Mouse (Mus musculus) heart, embryonic 14.5 days (tissue): ENCODE results near the gene Cabp1. TPM values are rescaled to one million over a fixed set of nuclear protein-coding genes. Genes with fewer than 3 reads are reported as not detected.

Experiments
- ATAC-seq: fragments of 200-750 bp; cut with Nextera tagmentation; 2 replicates; pipeline ENCODE4 v1.8.0; 2017; ENCODE audit warnings: low read depth, moderate TSS enrichment; ENCODE audit not compliant: insufficient number of reproducible peaks, insufficient read depth, low FRiP score
- H3K27ac ChIP-seq, 2 experiments: fragments of 200-500 bp in 1 of 2; fragments of 300-500 bp in 1 of 2; sonication (generic) in 1 of 2; replicated peaks in 1 of 2; 2 replicates each; pipeline ENCODE4 v1.5.1; 2012 to 2014; ENCODE audit warnings: low read depth in 2 of 2, low read length in 2 of 2, control low read depth in 1 of 2, mild to moderate bottlenecking in 1 of 2, mixed read lengths in 1 of 2; ENCODE audit not compliant: control insufficient read depth in 1 of 2, insufficient read depth in 1 of 2
- H3K27me3 ChIP-seq: fragments of 300-500 bp; sonication (generic); 2 replicates; pipeline ENCODE4 v1.6.1; 2014; ENCODE audit warnings: mild to moderate bottlenecking, low read length, control low read depth; ENCODE audit not compliant: control insufficient read depth, insufficient read depth
- H3K36me3 ChIP-seq: fragments of 300-500 bp; sonication (generic); 2 replicates; pipeline ENCODE4 v1.6.1; 2014; ENCODE audit warnings: mild to moderate bottlenecking, control low read depth, low read length, mixed read lengths; ENCODE audit not compliant: control insufficient read depth, insufficient read depth
- H3K4me1 ChIP-seq, 2 experiments: fragments of 200-500 bp in 1 of 2; fragments of 300-500 bp in 1 of 2; sonication (generic) in 1 of 2; 2 replicates each; pipeline ENCODE4 v1.6.1; 2012 to 2014; ENCODE audit warnings: low read length in 2 of 2, control low read depth in 1 of 2, mixed read lengths in 1 of 2; ENCODE audit not compliant: control insufficient read depth in 2 of 2, insufficient read depth in 2 of 2
- H3K4me2 ChIP-seq: fragments of 300-500 bp; sonication (generic); 2 replicates; pipeline ENCODE4 v1.6.1; 2014; ENCODE audit warnings: mild to moderate bottlenecking, low read length
- H3K4me3 ChIP-seq, 2 experiments: fragments of 200-500 bp in 1 of 2; fragments of 300-500 bp in 1 of 2; sonication (generic) in 1 of 2; 2 replicates each; pipeline ENCODE4 v1.5.1; 2012 to 2014; ENCODE audit warnings: low read length in 2 of 2, mild to moderate bottlenecking in 2 of 2, control low read depth in 1 of 2, low read depth in 1 of 2, moderate library complexity in 1 of 2; ENCODE audit not compliant: control insufficient read depth in 1 of 2, insufficient read depth in 1 of 2
- H3K9ac ChIP-seq: fragments of 300-500 bp; sonication (generic); 2 replicates; pipeline ENCODE4 v1.6.1; 2014; ENCODE audit warnings: mild to moderate bottlenecking, low read length
- H3K9me3 ChIP-seq: fragments of 300-500 bp; sonication (generic); 2 replicates; pipeline ENCODE4 v1.6.1; 2016; ENCODE audit warnings: low read length, control low read depth; ENCODE audit not compliant: control insufficient read depth
- WGBS: fragments of 180-500 bp; shearing (Covaris S2); extraction: QIAGEN DNeasy Blood & Tissue Kit; methylation state at CpG from one replicate; pipeline ENCODE4 v1.1.7; 2014; 5-methylcytosine and 5-hydroxymethylcytosine counted together
- polyA plus RNA-seq: library from polyadenylated mRNA; unstranded; fragments of >200 nt; fragmentation: Nextera tagmentation; extraction: Ambion mirVana; gene quantifications from 2 replicates; pipeline ENCODE4 v1.2.1, GENCODE M21; 2014

Cabp1 gene
- polyA plus RNA-seq, 1 experiment from 2014 or later = 0.77 TPM

DNA sequence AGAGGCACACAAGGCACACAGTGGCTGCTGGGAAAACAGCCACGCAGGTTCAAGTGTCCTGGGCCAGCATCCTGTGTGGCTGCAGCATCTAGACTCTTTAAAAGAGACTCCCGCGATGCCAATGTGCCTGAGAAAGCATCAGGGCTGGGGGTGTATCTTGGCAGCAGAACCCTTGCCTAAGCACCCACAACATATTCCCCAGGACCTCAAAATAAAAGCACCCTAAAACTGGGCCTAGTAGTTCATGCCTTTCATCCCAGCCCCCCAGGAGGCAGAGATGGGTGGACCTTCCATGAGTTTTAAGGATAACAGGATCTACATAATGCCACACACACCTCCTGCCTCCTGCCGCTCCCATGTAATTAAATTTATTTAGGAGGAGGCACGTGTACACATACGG lies 40.3 kb upstream of the Cabp1 start:
- H3K9me3 ChIP-seq = no peaks in the 10 kb centered on the region
- no peak for ATAC-seq
- no peak overlapping the region for H3K4me3 ChIP-seq
- H3K9ac ChIP-seq = no peak overlapping the region
- H3K4me2 ChIP-seq = no peak overlapping the region
- H3K36me3 ChIP-seq = peaks cover 3% of the 10 kb centered on the region; the same call in 1 of the 2 replicates
- H3K27ac ChIP-seq = no peak overlapping the region
- peaks cover 15 to 20% of the 10 kb centered on the region in 2 experiments for H3K4me1 ChIP-seq
- H3K27me3 ChIP-seq = no peaks in the 10 kb centered on the region
- 66% methylated on average over 6 of the region's 6 CpGs for WGBS

DNA sequence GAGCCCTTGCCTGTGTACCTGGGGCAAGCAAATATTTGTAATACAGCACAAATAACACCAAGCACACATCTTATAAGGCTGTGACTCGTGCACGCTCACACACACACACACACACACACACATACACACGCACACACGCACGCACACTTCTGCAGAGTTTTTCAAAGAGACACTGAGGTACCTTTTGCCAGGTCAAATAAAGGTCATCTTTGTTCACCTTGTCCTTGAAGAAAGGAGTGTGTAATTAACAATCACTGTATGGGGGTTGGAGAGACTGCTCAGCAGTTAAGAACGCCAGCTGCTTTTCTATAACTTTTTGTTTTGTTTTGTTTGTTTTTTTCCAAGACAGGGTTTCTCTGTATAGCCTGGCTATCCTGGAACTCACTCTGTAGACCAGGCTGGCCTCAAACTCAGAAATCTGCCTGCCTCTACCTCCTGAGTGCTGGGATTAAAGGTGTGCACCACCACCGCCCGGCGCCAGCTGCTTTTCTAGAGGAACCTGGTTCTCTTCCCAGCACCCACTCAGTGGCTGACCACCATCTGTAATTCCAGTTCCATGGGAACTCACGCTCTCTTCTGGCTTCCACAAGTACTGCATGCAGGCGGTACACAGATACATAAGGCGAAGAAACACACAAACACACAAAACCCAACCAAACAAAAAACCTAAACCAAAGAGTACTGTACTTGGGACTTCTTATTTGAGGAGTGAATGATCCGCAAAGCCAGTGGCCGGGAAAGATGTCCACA lies 39.0 kb upstream of the Cabp1 start:
- no peak overlapping the region for H3K27ac ChIP-seq
- H3K27me3 ChIP-seq = no peaks in the 10 kb centered on the region
- WGBS = 94% methylated on average over 14 of the region's 14 CpGs
- ATAC-seq = no peak
- H3K4me1 ChIP-seq = peaks cover 11 to 12% of the 10 kb centered on the region in 2 experiments
- no peak overlapping the region for H3K9ac ChIP-seq
- no peak overlapping the region for H3K4me2 ChIP-seq
- H3K36me3 ChIP-seq = no peaks in the 10 kb centered on the region
- H3K9me3 ChIP-seq = no peaks in the 10 kb centered on the region
- H3K4me3 ChIP-seq = no peak overlapping the region

DNA sequence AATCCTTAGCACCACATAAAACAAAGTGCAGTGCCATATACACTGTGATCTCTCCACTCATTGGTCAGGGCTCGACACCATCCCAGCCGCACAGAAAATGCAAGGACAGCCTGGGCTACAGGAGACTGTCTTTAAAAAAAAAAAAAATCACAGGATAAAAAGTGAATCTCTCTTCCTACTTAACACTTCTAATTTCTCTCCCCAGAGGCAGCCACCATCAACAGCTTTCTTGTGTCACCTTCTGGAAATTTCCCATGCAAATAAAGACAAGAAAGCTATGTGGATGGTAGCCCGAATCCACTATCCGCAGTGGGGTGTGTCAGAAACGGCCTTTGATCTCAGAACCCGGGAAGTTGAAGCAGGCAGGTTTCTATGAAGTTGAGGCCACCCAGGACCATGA lies 38.3 kb upstream of the Cabp1 start:
- no peak for ATAC-seq
- Histone ChIP-seq H3K9me3 (no peaks in the 10 kb centered on the region), H3K27me3 (no peaks in the 10 kb centered on the region), H3K4me1 (peaks cover 11 to 12% of the 10 kb centered on the region in 2 experiments), H3K36me3 (no peaks in the 10 kb centered on the region), H3K27ac (no peak overlapping the region), H3K9ac (no peak overlapping the region), H3K4me2 (no peak overlapping the region), H3K4me3 (no peak overlapping the region)
- 76% methylated on average over 6 of the region's 6 CpGs for WGBS

DNA sequence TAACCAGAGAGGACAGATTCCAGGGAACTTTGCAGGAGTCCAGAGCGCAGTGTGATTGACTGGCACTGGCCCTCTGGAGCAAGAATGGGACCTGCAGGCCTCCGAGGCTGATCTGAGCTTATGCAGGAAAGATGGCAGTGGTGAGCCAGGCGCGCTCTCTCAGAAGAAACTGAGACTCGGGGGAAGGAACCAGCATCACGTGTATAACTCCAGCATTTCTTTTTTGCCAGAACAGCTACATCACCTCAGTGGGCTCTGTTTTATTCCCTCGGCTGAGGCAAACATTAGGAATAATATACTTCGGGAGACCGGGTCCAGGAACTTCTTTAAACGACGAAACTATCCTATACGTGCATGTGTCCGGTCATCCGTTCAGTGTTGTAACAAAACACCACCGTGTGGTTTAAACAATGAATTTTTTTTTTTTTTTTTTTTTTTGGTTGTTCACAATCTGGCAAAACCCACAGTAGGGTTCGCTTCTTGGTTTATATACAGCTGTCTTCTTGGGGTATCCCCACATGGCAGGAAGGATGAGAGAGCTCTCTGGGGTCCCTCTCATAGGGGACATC lies 37.5 kb upstream of the Cabp1 start:
- 54% methylated on average over 16 of the region's 16 CpGs for whole genome bisulfite sequencing
- H3K9ac ChIP-seq = no peak overlapping the region
- no peaks in the 10 kb centered on the region for H3K36me3 ChIP-seq
- ATAC-seq = no peak
- peak overlapping the region; percentile 14; the same call in 1 of the 2 replicates for H3K4me2 ChIP-seq
- H3K4me1 ChIP-seq = peaks cover 10 to 11% of the 10 kb centered on the region in 2 experiments
- H3K27ac ChIP-seq = no peak overlapping the region
- H3K4me3 ChIP-seq = no peak overlapping the region
- H3K9me3 ChIP-seq = no peaks in the 10 kb centered on the region
- no peaks in the 10 kb centered on the region for H3K27me3 ChIP-seq

DNA sequence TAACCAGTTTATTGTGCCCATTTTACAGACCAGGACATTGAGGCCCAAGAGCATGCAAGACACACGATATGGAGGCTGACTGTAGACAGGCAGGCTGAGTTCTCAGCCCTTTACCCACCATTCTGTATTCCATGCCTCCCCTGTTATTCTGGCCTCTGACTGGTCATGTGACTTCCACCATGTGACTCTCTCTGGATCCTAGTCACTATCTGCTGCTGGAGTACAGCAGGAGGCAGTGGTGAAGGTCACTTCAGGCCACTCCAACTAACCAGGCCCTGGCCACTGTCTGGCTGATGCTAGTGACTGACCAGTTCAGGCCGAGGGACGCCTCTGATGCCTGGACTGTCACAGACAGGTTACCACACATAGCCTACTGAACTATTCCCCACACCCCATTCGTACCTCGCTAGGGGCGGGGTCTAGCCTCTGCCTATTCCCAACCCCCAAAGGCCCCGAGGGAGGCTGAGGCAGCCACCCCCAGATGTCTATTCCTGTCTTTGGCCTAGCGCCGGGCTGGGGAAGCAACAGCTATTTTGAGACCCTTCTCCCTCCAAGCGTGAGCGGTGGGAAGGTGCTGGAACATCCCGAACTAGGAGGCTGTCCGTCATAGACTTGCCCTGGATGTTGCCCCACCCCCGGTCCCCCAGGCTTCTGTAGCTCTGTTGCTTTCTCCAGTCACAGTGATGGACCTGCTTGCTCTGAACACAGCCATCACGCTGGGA lies 36.8 kb upstream of the Cabp1 start:
- H3K4me3 ChIP-seq = no peak overlapping the region
- H3K9ac ChIP-seq = no peak overlapping the region
- H3K27ac ChIP-seq = no peak overlapping the region
- peak overlapping the region; percentile 14 for H3K4me2 ChIP-seq
- WGBS = 33% methylated on average over 15 of the region's 15 CpGs
- H3K4me1 ChIP-seq = peaks cover 10 to 11% of the 10 kb centered on the region in 2 experiments
- H3K9me3 ChIP-seq = no peaks in the 10 kb centered on the region
- no peaks in the 10 kb centered on the region for H3K27me3 ChIP-seq
- ATAC-seq = peak; percentile 51; the same call in 1 of the 2 replicates
- no peaks in the 10 kb centered on the region for H3K36me3 ChIP-seq

DNA sequence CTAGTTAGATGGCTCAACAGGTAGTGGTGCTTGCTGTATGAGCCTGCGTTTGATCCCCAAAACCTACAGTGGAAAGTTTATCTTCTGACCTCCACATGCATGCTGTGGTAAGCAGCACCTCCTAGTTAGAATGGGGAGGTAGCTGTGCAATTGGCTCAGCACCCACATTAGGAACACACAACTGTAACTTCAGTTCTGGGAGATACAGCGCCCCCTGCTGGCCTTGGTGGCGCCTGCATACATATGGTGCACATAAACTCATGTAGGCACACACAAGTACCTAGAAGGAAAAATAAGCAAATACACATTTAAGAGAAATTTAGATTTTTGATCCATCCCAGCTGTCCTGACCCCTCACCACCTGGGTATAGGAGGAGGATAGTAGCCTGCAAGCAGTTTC lies 28.3 kb upstream of the Cabp1 start:
- 73% methylated on average over 3 of the region's 3 CpGs for WGBS
- Histone ChIP-seq H3K27me3 (no peaks in the 10 kb centered on the region), H3K36me3 (no peaks in the 10 kb centered on the region), H3K27ac (no peak overlapping the region), H3K9me3 (peaks cover 4% of the 10 kb centered on the region; the same call in 1 of the 2 replicates), H3K4me1 (peaks cover 4 to 12% of the 10 kb centered on the region in 2 experiments; a peak in 2 of 4 replicates), H3K4me3 (no peak overlapping the region), H3K4me2 (no peak overlapping the region), H3K9ac (no peak overlapping the region)
- no peak for ATAC-seq

DNA sequence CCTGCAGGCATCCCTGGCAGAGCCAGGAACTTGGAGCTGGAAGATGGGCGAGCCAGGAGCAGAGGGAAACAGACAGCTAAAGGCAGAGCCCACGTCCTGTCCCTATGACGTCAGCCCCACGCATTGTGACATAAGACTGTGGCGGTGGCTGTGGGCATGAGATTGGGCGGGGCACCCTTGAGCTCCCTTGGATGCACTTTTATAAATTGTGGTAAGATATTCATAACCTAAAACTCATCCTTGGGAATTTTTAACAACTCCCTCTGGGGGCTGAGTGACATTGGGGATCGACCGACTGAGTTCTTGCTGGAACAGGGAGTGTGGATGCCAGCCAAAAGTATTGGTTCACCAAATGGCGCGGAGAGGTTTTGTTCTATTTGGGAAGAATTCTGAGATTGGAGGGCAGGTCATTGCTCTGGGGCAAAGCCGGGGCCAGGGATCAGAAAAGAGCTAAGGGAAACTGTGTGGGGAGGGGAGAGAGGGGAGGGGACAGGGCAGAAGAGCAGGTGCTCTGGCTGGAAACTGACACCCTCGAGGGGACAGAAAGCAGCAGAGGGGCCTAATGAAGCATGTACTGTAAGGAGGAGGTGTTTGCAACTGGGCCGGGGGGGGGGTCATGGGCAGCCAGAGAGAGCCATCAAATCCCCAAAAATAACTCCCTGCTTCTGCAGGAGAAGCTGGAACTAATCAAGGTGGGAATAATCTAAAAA lies 26.9 kb upstream of the Cabp1 start:
- no peak for ATAC-seq
- Histone ChIP-seq H3K4me1 (peaks cover 4 to 12% of the 10 kb centered on the region in 2 experiments; a peak in 2 of 4 replicates), H3K27ac (no peak overlapping the region), H3K36me3 (no peaks in the 10 kb centered on the region), H3K27me3 (peaks cover 6% of the 10 kb centered on the region), H3K9ac (no peak overlapping the region; the same call in 1 of the 2 replicates), H3K4me2 (no peak overlapping the region), H3K9me3 (peaks cover 4% of the 10 kb centered on the region; the same call in 1 of the 2 replicates), H3K4me3 (no peak overlapping the region)
- WGBS = 35% methylated on average over 13 of the region's 13 CpGs
